Mouse (Mus musculus): ENCODE measurements around the gene Col6a5. TPM values are rescaled to one million over a fixed set of nuclear protein-coding genes. Genes with fewer than 3 reads are reported as not detected.
"Not testable (repeated sequence)": the region's sequence is repeated elsewhere in the genome, so short reads cannot be mapped to it uniquely, and the experiment has no call there.

Gene Col6a5
- polyA plus RNA-seq, 1 experiment from 2014 or later = 0.38 TPM

DNA sequence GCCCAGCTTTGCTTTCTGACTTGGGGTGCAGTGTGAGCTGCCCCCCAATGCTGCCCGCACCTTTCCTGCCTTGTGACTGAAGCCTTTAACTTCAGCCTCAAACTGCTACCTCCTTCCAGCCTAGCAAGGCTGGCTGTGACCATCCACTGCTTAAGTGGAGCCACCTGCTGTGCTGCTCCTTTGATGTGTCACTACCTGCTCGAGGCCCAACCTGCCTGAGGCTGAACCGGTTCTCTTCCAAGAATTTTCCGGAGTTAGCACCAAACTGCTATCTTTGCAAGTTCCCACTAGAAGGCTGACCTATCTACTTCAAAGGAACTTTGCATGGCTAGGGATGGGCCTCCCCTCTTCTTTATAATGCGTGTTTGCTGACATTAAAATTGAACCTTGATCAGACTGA lies 119.1 kb downstream of the Col6a5 start:
- H3K27ac ChIP-seq (replicated peaks); H3K4me1 ChIP-seq; H3K9ac ChIP-seq (replicated peaks); ATAC-seq (replicated peaks); H3K4me3 ChIP-seq; H3K27me3 ChIP-seq; H3K9me3 ChIP-seq; H3K36me3 ChIP-seq; H3K4me2 ChIP-seq (replicated peaks): not testable (repeated sequence)
- WGBS = 71% methylated on average over 5 of the region's 5 CpGs

DNA sequence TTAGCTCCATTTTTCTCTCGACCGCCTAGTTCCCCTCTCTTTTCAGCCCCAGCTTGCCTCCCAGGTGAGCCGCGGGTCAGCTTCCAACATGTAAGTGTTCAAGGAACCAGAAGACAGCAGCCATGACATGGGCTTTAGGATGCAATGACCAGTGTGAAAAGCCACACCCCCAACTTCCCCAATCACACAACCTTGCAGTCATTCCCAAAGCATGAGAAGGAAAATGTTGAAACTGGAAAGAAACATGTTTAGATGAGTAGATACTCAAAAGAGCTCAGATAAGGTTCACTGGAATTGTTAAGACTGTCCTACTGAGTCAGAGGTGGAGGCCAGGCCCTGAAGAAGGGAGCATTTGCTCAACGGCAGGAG lies 121.3 kb downstream of the Col6a5 start:
- Histone ChIP-seq H3K9ac (replicated peaks) (no peak overlapping the region), H3K4me2 (replicated peaks) (no peak overlapping the region), H3K27me3 (no peaks in the 10 kb centered on the region), H3K36me3 (no peaks in the 10 kb centered on the region), H3K27ac (replicated peaks) (no peak overlapping the region), H3K4me3 (no peak overlapping the region), H3K4me1 (no peaks in the 10 kb centered on the region), H3K9me3 (no peaks in the 10 kb centered on the region)
- no peak for ATAC-seq (replicated peaks)
- 75% methylated on average over 5 of the region's 5 CpGs for WGBS

DNA sequence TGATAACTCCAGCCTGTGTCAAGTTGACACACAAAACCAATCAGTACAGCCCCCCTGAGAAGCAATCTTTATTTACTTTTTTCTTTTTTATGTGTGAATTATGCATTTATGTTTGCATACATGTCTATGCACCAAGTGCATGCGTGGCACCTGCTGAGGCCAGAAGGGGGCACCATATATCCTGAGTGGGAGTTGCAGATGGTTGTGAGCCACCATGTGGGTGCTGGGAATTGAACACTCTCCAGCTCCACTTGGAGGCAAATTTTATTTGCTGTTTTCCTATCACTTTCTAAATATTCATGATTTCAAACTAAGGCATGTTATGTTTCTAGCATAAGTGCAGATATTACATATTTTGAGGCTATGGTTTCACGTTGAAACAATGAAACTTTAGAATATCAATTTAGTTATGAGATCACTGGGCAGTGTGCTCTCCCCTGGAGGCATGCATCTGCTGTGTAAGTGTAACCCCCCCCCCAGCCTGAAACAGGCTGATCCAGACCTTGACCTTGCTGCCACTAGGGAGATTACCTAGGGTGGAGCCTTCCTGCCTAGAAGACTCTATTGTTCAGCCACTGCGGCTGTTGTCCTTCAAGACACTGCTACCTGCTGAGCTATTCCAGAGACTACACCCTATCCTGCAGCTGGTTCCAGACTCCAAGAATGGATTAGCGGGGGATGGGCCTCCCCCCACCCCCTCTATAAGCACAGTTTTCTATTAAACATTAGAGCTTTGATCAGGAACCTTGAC lies 121.9 kb downstream of the Col6a5 start:
- Histone ChIP-seq H3K4me2 (replicated peaks) (no peak overlapping the region), H3K4me1 (no peaks in the 10 kb centered on the region), H3K4me3 (no peak overlapping the region), H3K9me3 (no peaks in the 10 kb centered on the region), H3K27me3 (no peaks in the 10 kb centered on the region), H3K9ac (replicated peaks) (no peak overlapping the region), H3K27ac (replicated peaks) (no peak overlapping the region), H3K36me3 (no peaks in the 10 kb centered on the region)
- 76% methylated on average over 4 of the region's 4 CpGs for WGBS
- ATAC-seq (replicated peaks) = no peak

DNA sequence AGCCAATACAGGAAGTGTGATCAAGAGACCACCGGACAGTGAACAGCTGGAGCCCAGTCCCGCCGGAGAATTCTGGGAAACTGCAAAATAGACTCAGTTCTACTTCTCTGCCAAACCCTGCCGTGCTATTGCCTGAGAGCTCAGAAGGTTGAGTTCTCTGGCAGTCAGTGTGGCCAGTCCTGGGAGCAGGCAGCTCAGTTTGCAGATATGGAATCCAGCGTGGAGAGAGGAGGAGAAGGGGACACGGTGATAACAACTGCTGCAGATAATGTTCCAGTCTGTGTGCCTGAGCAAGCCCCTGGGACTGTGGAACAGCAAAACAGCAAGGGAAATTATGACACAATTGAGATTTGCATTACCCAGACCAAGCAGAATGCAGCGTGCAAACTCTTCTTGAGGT lies 124.9 kb downstream of the Col6a5 start:
- Histone ChIP-seq H3K9me3 (no peaks in the 10 kb centered on the region), H3K36me3 (no peaks in the 10 kb centered on the region), H3K4me1 (no peaks in the 10 kb centered on the region), H3K4me2 (replicated peaks) (no peak overlapping the region), H3K9ac (replicated peaks) (no peak overlapping the region), H3K27ac (replicated peaks) (no peak overlapping the region), H3K4me3 (no peak overlapping the region), H3K27me3 (no peaks in the 10 kb centered on the region)
- WGBS = 85% methylated on average over 7 of the region's 7 CpGs
- no peak for ATAC-seq (replicated peaks)

DNA sequence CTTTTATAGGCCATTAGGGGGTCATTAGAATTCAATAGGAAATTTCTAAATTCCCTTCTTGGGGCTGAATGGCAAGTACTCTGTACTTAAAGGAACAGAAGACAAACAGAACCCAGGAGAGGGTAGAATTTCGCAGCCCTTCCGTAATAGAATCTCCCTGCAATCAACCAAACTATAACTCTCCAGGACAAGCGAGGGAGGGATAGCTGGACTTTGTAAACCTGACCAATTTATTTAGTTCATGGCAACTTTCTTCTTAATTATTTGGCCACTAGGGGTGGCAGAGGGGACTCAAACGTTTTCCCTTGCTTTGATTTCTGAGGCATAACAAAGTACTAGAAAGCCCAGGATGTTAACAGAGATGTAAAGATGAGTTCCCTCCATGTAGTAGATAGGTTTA lies 125.6 kb downstream of the Col6a5 start:
- no peak overlapping the region for H3K4me2 ChIP-seq (replicated peaks)
- H3K4me1 ChIP-seq = no peaks in the 10 kb centered on the region
- H3K4me3 ChIP-seq = no peak overlapping the region
- no peak overlapping the region for H3K27ac ChIP-seq (replicated peaks)
- no peak overlapping the region for H3K9ac ChIP-seq (replicated peaks)
- 56% methylated on average over 4 of the region's 4 CpGs for WGBS
- no peaks in the 10 kb centered on the region for H3K9me3 ChIP-seq
- ATAC-seq (replicated peaks) = no peak
- no peaks in the 10 kb centered on the region for H3K36me3 ChIP-seq
- H3K27me3 ChIP-seq = no peaks in the 10 kb centered on the region

DNA sequence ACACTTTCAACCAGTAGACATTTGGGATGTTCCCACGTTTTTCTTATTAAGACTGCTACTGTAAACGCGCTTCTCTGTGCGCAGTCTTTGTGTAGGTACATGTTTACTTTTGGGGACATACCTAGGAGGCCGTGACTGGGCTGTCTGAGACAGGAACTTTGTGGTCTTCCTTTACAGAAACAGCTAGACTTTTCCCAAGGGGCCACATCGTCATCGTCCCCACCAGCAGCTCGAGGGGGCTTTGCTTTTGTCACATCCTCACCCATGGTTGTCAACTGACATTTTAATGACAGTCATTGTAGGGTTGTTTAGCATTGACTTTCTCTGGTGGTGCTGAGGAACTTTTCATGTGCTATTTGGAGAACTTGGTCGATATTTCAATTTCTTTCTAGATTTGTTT lies 129.2 kb downstream of the Col6a5 start:
- no peaks in the 10 kb centered on the region for H3K4me1 ChIP-seq
- no peak overlapping the region for H3K4me3 ChIP-seq
- WGBS = 93% methylated on average over 9 of the region's 9 CpGs
- H3K4me2 ChIP-seq (replicated peaks) = no peak overlapping the region
- no peaks in the 10 kb centered on the region for H3K27me3 ChIP-seq
- no peaks in the 10 kb centered on the region for H3K9me3 ChIP-seq
- no peak for ATAC-seq (replicated peaks)
- no peak overlapping the region for H3K9ac ChIP-seq (replicated peaks)
- H3K36me3 ChIP-seq = no peaks in the 10 kb centered on the region
- H3K27ac ChIP-seq (replicated peaks) = no peak overlapping the region

DNA sequence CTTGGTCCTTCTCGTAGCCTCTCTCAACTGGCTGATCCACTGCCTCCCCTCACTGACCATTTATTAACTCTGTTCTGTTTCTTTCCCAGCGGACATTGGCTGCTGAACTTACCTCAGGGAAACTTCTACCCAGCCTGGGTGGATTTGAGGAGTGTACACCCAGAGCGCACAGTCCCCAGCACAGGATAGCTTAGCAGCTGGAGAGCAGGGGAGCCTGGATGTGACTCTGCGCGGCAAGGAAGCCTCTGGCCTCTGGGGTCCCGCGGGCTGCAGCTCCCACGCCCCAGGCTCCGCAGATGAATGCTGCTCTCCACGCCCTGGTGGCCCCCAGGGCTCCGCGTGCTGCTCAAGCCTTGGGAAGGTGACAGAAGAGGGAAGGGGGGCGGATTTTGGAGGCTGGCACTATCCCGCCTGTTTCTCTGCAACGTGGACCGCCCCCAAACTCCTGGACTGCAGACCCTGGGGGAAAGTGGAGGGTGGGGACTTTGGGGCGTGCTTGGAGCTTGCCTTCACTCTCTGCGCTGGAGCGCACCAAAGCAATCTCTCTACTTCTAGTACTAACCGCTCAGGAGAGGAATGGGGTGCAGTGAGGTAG lies 132.6 kb downstream of the Col6a5 start, which contains the start of gene Col6a6:
TSS of gene Col6a6 (minus strand) at position 370 of the 595 bp plus-strand sequence.
- 0 out of 2 replicates have a peak within 1 kb of the TSS, but pooled peaks have one; percentile 6 for H3K4me2 ChIP-seq (replicated peaks)
- 20% methylated on average over 20 of the region's 20 CpGs for WGBS
- no peak for ATAC-seq (replicated peaks)

DNA sequence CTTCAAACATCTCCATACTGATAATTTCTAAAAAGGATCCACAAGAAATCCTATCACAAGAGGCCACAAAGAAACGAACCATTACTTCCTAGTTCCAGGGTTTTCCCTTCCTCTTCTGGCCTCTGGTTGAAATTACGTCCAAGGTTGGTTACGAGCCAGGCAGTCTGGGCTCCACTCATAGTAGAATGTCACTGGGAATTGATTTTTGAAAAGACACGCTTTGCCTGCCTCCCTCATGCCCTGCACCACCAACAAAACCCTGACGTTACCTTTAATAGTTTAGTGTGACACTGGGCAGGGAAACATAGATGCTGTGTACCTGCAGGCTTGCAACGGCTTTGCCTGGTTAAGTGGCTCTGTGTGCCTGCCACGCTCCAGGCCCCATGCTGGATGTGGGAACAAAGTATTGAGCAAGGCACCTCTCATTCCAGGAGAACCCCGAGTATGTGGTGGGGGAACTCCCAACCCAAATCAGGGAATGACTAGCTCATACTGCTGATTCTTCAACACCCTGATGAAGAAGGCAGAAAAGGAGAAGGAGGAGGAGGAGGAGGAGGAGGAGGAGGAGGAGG lies 133.3 kb downstream of the Col6a5 start:
- Histone ChIP-seq H3K36me3 (no peaks in the 10 kb centered on the region), H3K9me3 (no peaks in the 10 kb centered on the region), H3K9ac (replicated peaks) (no peak overlapping the region), H3K27me3 (no peaks in the 10 kb centered on the region), H3K27ac (replicated peaks) (no peak overlapping the region), H3K4me1 (no peaks in the 10 kb centered on the region), H3K4me2 (replicated peaks) (no peak overlapping the region), H3K4me3 (no peak overlapping the region)
- 74% methylated on average over 8 of the region's 8 CpGs for WGBS
- no peak for ATAC-seq (replicated peaks)

More for the DNA sequence above, 132.6 kb downstream of the Col6a5 start, which contains the start of gene Col6a6:
- no peak within 1 kb of the TSS for H3K27ac ChIP-seq (replicated peaks)
- H3K4me1 ChIP-seq = no peaks in the 10 kb centered on the region
- H3K4me3 ChIP-seq = no peak within 1 kb of the TSS
- no peaks in the 10 kb centered on the region for H3K36me3 ChIP-seq
- H3K9ac ChIP-seq (replicated peaks) = no peak within 1 kb of the TSS
- no peaks in the 10 kb centered on the region for H3K9me3 ChIP-seq
- H3K27me3 ChIP-seq = no peaks in the 10 kb centered on the region

DNA sequence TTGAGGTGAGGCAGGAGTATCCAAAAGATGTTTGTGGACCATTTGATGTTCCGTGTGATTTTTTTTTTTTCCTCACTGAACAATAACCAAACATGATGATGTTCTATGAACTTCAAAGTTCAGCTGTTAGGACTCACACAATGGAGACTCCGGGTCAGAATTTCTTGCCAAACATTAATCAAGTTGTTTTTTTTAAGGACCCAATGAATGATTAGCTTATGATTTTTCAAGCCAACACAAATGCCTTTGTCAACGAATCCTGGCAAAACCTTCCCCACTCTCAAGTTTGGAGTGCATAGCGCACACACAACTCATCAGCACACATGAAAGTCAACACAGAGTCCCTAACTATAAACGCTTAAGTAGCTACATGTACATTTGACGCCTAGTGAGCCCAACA lies 139.7 kb downstream of the Col6a5 start:
- Histone ChIP-seq H3K27me3 (no peaks in the 10 kb centered on the region), H3K4me1 (no peaks in the 10 kb centered on the region), H3K36me3 (no peaks in the 10 kb centered on the region), H3K27ac (replicated peaks) (no peak overlapping the region), H3K9me3 (no peaks in the 10 kb centered on the region), H3K4me3 (no peak overlapping the region), H3K4me2 (replicated peaks) (no peak overlapping the region), H3K9ac (replicated peaks) (no peak overlapping the region)
- 89% methylated on average over 6 of the region's 6 CpGs for WGBS
- no peak for ATAC-seq (replicated peaks)

DNA sequence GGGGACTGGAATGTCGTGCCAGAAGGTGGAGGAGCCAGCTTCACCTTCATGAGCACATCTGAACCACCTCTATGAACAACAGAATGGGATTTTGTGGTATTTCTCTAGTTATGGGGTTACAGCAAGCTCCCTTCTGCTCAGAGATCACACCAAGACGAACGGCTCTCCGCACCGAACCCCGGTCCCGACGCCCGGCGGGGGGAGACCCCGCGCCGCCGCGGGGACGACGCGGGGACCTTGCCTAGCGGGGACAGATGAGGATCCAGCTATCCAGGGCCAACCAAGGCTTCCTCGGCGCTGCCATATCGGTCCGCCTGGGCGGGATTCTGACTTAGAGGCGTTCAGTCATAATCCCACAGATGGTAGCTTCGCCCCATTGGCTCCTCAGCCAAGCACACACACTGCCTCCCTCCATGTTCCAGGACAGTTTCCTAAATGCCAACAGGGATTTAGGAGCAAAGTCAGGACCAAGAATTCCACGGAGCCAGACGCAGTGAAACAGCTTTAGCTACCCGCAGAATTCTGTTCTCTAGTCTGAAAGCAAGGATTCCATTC lies 141.2 kb downstream of the Col6a5 start:
- H3K4me1 ChIP-seq = no peaks in the 10 kb centered on the region
- no peak overlapping the region for H3K27ac ChIP-seq (replicated peaks)
- H3K9ac ChIP-seq (replicated peaks) = no peak overlapping the region
- ATAC-seq (replicated peaks) = no peak
- H3K4me3 ChIP-seq = no peak overlapping the region
- no peaks in the 10 kb centered on the region for H3K9me3 ChIP-seq
- no peaks in the 10 kb centered on the region for H3K27me3 ChIP-seq
- 76% methylated on average over 29 of the region's 29 CpGs for WGBS
- no peak overlapping the region for H3K4me2 ChIP-seq (replicated peaks)
- no peaks in the 10 kb centered on the region for H3K36me3 ChIP-seq

DNA sequence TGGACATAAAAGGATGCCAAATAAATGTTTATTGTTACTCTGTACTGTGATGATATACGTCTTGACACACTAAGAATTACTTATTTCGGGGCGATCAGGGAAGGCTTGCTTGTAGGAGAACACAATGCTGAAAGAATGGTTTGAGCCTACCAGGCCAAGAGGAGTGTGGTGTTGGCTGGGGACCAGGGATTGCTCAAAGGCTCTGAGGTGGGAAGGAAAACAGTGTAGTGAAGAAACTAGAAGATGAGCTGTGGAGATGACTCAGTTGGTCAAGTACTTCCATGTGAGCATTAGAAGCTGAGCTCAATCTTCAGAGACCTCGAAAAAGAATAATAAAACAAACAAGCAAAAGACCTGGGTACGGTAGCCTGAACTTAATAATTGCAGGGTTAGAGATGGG lies 146.0 kb downstream of the Col6a5 start:
- H3K9ac ChIP-seq (replicated peaks) = no peak overlapping the region
- no peak overlapping the region for H3K27ac ChIP-seq (replicated peaks)
- H3K36me3 ChIP-seq = no peaks in the 10 kb centered on the region
- WGBS = 92% methylated on average over 5 of the region's 5 CpGs
- ATAC-seq (replicated peaks) = no peak
- no peak overlapping the region for H3K4me3 ChIP-seq
- no peak overlapping the region for H3K4me2 ChIP-seq (replicated peaks)
- H3K27me3 ChIP-seq = no peaks in the 10 kb centered on the region
- H3K4me1 ChIP-seq = no peaks in the 10 kb centered on the region
- H3K9me3 ChIP-seq = no peaks in the 10 kb centered on the region

DNA sequence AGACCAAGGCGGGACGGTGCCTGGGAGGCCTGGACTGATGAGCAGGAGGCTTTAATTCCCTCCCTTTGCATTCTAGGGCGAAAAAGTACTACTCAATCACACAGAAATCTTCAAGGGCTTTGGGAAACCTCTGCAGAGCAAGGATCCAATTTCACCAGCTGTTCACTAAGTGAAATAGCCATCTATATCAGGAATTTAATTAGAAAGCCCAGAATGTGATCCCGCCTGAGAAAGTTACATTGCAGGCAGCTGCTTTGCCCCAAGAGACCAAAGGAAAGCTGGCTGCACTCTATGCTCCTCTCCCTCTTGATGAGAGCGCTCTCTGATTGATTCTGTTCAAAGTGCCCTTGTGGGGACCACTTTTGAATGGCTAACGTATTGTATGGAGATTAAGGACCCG lies 149.0 kb downstream of the Col6a5 start:
- Histone ChIP-seq H3K4me3 (no peak overlapping the region), H3K4me1 (no peaks in the 10 kb centered on the region), H3K9ac (replicated peaks) (no peak overlapping the region), H3K27me3 (no peaks in the 10 kb centered on the region), H3K36me3 (no peaks in the 10 kb centered on the region), H3K27ac (replicated peaks) (no peak overlapping the region), H3K4me2 (replicated peaks) (no peak overlapping the region), H3K9me3 (no peaks in the 10 kb centered on the region)
- no peak for ATAC-seq (replicated peaks)
- WGBS = 47% methylated on average over 7 of the region's 7 CpGs

All from forebrain, embryonic 15.5 days (tissue).